Mouse (Mus musculus) kidney, embryonic 15.5 days (tissue): ENCODE data around the gene Ergic1. TPM values are rescaled to one million over a fixed set of nuclear protein-coding genes. Genes with fewer than 3 reads are reported as not detected.

ENCODE experiments used
- ATAC-seq: fragments of 200-750 bp; cut with Nextera tagmentation; replicated peaks from 2 replicates; pipeline ENCODE4 v1.8.0; 2017; ENCODE audit warnings: moderate TSS enrichment; ENCODE audit not compliant: low FRiP score
- H3K27ac ChIP-seq: fragments of 300-500 bp; sonication (generic); 2 replicates; pipeline ENCODE4 v1.5.1; 2015; ENCODE audit warnings: mild to moderate bottlenecking, inconsistent platforms
- H3K27me3 ChIP-seq: fragments of 300-500 bp; sonication (generic); 2 replicates; pipeline ENCODE4 v1.6.1; 2015; ENCODE audit warnings: inconsistent platforms
- H3K36me3 ChIP-seq: fragments of 300-500 bp; sonication (generic); 2 replicates; pipeline ENCODE4 v1.6.1; 2015; ENCODE audit warnings: inconsistent platforms
- H3K4me1 ChIP-seq: fragments of 300-500 bp; sonication (generic); 2 replicates; pipeline ENCODE4 v1.6.1; 2015; ENCODE audit warnings: inconsistent platforms
- H3K4me2 ChIP-seq: fragments of 300-500 bp; sonication (generic); 2 replicates; pipeline ENCODE4 v1.6.1; 2015; ENCODE audit warnings: moderate library complexity, mild to moderate bottlenecking, inconsistent platforms
- H3K4me3 ChIP-seq: fragments of 300-500 bp; sonication (generic); replicated peaks from 2 replicates; pipeline ENCODE4 v1.5.1; 2015; ENCODE audit warnings: mild to moderate bottlenecking, inconsistent platforms
- H3K9ac ChIP-seq: fragments of 300-500 bp; sonication (generic); 2 replicates; pipeline ENCODE4 v1.6.1; 2015; ENCODE audit warnings: mild to moderate bottlenecking, inconsistent platforms
- H3K9me3 ChIP-seq: fragments of 300-500 bp; sonication (generic); replicated peaks from 2 replicates; pipeline ENCODE4 v1.6.1; 2016; ENCODE audit warnings: inconsistent platforms
- WGBS: fragments of 180-500 bp; shearing (Covaris S2); methylation state at CpG from one replicate; pipeline ENCODE4 v1.1.7; 2015; ENCODE audit warnings: mixed read lengths; 5-methylcytosine and 5-hydroxymethylcytosine counted together
- polyA plus RNA-seq: library from polyadenylated mRNA; unstranded; fragments of >200 nt; fragmentation: Nextera tagmentation; extraction: Ambion mirVana; gene quantifications from 2 replicates; pipeline ENCODE4 v1.2.1, GENCODE M21; 2015

Gene Ergic1
- polyA plus RNA-seq, 1 experiment from 2014 or later: 124 TPM

DNA sequence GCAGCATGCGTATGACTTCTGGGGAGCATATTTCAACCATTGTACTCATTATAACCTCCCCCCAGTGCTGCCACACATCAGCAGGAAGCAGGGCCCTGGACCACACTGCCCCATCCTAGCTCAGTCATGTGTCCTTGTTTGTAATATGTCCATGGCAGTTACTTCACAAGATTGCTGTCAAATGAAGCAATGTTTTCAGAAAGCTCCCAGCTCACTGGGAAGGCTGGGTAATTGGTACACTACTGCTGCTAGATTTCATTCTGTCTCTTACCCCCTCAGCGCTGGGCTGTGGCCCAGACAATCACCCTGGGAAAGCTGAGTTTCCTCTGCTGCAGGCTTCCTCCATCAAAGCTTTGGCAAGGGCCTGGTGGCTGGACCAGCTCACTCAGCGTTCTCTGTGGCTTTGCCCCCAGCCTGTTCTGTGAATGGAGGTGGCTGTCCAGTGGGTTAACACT, 79.0 kb downstream of the Ergic1 start:
- no peak for ATAC-seq

DNA sequence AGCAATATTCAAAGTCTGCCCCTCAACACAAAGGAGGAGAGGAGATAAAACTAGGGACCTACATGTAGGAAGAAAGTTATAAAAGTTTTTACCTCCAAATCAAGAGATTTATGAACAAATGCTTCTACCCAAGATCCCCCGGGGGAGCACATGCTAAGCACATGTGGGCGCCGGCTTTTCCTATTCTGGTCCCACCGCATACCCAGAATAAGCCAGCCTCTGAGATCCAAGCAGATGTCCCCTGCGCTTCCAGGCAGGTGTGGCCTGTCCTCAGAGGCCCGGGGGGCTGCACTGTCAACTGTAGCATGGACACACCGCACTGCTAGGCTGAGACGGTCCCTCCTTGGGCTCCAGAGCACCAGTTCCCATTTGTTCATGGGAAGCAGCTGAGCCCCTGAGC, 82.2 kb downstream of the Ergic1 start:
- H3K4me3 ChIP-seq: no peak overlapping the region
- WGBS: 95% methylated on average over 8 of the region's 8 CpGs
- H3K27ac ChIP-seq: no peak overlapping the region
- ATAC-seq: no peak
- no peak overlapping the region for H3K9ac ChIP-seq
- H3K9me3 ChIP-seq: no peaks in the 10 kb centered on the region
- no peak overlapping the region for H3K4me2 ChIP-seq
- H3K36me3 ChIP-seq: peaks cover 92% of the 10 kb centered on the region
- no peaks in the 10 kb centered on the region for H3K27me3 ChIP-seq
- H3K4me1 ChIP-seq: peaks cover 11% of the 10 kb centered on the region

More for the DNA sequence above, 79.0 kb downstream of the Ergic1 start:
- Histone ChIP-seq H3K9me3 (no peaks in the 10 kb centered on the region), H3K27me3 (no peaks in the 10 kb centered on the region), H3K36me3 (peaks cover 92% of the 10 kb centered on the region), H3K4me1 (no peaks in the 10 kb centered on the region), H3K4me3 (no peak overlapping the region), H3K27ac (no peak overlapping the region), H3K9ac (no peak overlapping the region), H3K4me2 (no peak overlapping the region)
- WGBS: 91% methylated on average over 3 of the region's 3 CpGs

DNA sequence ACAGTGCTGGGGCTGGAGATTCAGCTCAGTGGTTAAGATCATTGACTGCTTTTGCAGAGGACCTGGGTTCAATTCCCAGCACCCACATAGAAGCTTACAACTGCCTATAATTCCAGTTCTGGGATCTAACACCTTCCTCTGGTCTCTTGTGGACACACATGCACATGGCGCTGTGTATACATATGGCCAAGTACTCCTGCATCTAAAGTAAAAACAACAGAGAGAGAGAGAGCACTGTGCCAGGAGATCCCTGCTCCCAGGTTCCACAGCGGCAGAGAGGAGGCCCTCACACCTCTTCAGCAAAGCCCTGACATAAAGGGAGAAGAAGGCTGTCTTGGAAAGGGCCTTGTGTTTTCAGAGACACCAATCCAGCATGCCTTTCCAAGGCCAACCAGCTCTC, 82.7 kb downstream of the Ergic1 start:
- Histone ChIP-seq H3K36me3 (peaks cover 92% of the 10 kb centered on the region), H3K27ac (no peak overlapping the region), H3K4me1 (peaks cover 11% of the 10 kb centered on the region), H3K4me3 (no peak overlapping the region), H3K27me3 (no peaks in the 10 kb centered on the region), H3K4me2 (no peak overlapping the region), H3K9ac (no peak overlapping the region), H3K9me3 (no peaks in the 10 kb centered on the region)
- 91% methylated on average over 2 of the region's 2 CpGs for WGBS
- ATAC-seq: no peak

GRCm38 (mm10) chr17:26644509-26645410, 83.5 kb downstream of the Ergic1 start:
- H3K4me2 ChIP-seq: no peak overlapping the region
- no peaks in the 10 kb centered on the region for H3K9me3 ChIP-seq
- H3K27me3 ChIP-seq: no peaks in the 10 kb centered on the region
- WGBS: 80% methylated on average over 9 of the region's 9 CpGs
- no peak overlapping the region for H3K9ac ChIP-seq
- peaks cover 11% of the 10 kb centered on the region for H3K4me1 ChIP-seq
- no peak overlapping the region for H3K27ac ChIP-seq
- ATAC-seq: no peak
- H3K4me3 ChIP-seq: no peak overlapping the region
- peaks cover 92% of the 10 kb centered on the region for H3K36me3 ChIP-seq

GRCm38 (mm10) chr17:26645411-26645854, 84.1 kb downstream of the Ergic1 start:
- WGBS: 89% methylated on average over 8 of the region's 8 CpGs
- Histone ChIP-seq H3K9ac (no peak overlapping the region), H3K4me1 (peaks cover 11% of the 10 kb centered on the region), H3K27me3 (no peaks in the 10 kb centered on the region), H3K4me2 (no peak overlapping the region), H3K27ac (no peak overlapping the region), H3K9me3 (no peaks in the 10 kb centered on the region), H3K4me3 (no peak overlapping the region), H3K36me3 (peaks cover 89% of the 10 kb centered on the region)
- no peak for ATAC-seq

- Histone ChIP-seq H3K27ac (peak overlapping the region; percentile 60), H3K4me2 (no peak overlapping the region), H3K9me3 (no peaks in the 10 kb centered on the region), H3K4me1 (peaks cover 11% of the 10 kb centered on the region), H3K27me3 (no peaks in the 10 kb centered on the region), H3K4me3 (no peak overlapping the region), H3K9ac (no peak overlapping the region), H3K36me3 (peaks cover 80% of the 10 kb centered on the region)
- WGBS: 36% methylated on average over 13 of the region's 13 CpGs
- ATAC-seq: no peak; the same call in 1 of the 2 replicates
Measured at GRCm38 (mm10) chr17:26647283-26647682, 86.0 kb downstream of the Ergic1 start.

DNA sequence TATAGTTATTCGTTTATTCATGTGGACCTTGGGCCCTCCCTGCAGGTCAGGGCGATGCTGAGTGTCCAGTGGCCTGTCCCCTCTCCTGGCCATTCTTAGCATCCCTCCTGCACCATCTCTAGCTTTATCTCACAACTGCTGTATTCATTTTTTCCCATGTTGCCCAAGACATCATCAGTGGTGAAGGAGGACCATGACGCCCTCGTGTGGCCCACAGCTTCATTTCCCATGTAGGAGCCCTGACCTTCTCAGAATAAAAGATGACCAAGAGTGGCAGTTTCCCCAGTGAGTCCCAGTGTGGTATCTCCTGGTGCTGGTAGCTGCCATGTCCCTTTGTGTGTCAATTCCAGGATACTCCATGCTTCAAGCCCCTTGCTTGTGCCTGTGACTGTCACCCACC, 88.3 kb downstream of the Ergic1 start:
- Histone ChIP-seq H3K4me3 (no peak overlapping the region), H3K27ac (no peak overlapping the region), H3K9me3 (no peaks in the 10 kb centered on the region), H3K36me3 (peaks cover 78% of the 10 kb centered on the region), H3K9ac (no peak overlapping the region), H3K4me2 (no peak overlapping the region), H3K27me3 (no peaks in the 10 kb centered on the region), H3K4me1 (peaks cover 11% of the 10 kb centered on the region)
- ATAC-seq: no peak
- 88% methylated on average over 4 of the region's 4 CpGs for whole genome bisulfite sequencing

DNA sequence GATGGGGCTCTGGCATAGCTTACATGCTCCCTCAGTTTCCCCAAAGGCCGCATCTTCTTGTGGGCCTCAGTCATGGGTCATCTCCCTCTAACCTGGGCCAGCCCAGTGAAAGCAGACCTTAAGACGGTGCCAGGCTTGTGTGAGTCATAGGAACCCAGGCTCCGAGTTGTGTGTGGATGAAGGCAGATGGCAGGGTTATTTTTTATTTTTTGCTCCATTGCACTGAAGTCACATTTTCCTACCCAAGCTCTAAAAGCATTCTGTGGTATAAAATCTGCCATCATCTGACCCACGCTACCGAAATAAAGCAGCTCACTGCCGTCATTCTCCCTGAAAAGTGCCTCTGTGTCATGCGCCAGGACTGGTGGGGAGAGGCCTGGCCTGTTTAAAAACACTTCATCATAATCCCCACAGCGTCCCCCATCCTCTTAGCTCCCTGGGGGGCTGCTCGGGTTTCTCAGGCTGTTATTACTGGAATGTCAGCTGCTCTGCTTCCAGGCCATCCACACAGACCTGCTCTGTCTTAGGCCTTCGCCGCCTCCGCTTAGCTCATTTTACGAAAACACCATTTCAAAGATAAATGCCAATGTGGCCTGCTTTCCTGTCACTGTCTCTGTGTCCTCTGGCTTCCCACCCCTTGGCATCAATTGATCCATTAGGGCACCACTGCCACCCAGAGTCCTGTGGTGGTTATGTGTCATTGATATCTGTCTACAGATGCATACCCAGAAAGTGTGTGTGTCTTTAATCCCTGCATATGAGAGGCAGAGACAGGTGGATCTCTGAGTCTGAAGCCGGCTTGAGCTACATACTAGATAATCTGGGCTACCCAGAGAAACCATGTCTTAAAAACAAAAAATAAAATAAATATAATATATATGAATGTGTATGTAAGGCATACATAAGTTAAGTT, 89.4 kb downstream of the Ergic1 start:
- WGBS: 67% methylated on average over 14 of the region's 14 CpGs
- H3K9ac ChIP-seq: no peak overlapping the region
- H3K27ac ChIP-seq: no peak overlapping the region

DNA sequence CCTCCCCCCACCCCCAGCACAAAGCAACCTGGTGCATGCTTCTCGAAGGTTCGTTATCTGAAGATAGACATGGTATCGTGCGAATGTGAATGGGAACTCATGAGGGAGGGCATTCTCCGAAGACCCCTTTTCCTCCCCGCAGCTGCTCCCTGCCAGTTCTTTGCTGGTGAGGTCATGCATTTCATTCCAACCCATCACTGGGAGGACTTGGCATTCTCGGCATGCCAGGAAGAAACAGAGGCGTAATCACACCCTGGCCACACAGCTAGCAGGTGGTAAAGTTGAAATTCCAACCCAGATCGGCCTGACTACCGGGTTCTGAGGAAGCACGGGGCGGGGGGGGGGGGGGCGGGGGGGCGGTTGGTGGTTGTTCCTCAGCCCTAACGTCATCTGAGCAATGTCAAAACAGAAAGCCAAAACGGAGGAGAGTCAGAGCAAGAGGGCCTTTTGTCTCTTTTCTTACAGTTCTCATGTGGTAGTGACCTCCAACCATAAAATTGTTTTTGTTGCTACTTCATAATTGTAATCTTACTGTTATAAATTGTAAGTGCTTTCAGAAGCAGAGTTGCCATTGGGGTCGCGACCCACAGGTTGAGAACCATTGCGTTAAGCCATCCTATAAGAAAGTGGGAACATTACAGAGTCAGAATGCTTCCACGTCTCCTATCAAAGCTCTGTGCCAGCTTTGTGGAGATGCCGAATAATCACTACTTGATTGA, 97.7 kb downstream of the Ergic1 start:
- 45% methylated on average over 20 of the region's 21 CpGs for WGBS
- no peak overlapping the region for H3K4me2 ChIP-seq
- peaks cover 17% of the 10 kb centered on the region for H3K4me1 ChIP-seq
- no peak for ATAC-seq
- H3K9me3 ChIP-seq: no peaks in the 10 kb centered on the region
- H3K9ac ChIP-seq: no peak overlapping the region
- H3K27me3 ChIP-seq: no peaks in the 10 kb centered on the region
- no peak overlapping the region for H3K27ac ChIP-seq
- no peak overlapping the region for H3K4me3 ChIP-seq
- peaks cover 38% of the 10 kb centered on the region for H3K36me3 ChIP-seq

More for the DNA sequence above, 89.4 kb downstream of the Ergic1 start:
- no peak overlapping the region for H3K4me3 ChIP-seq
- H3K9me3 ChIP-seq: no peaks in the 10 kb centered on the region
- no peak for ATAC-seq
- no peaks in the 10 kb centered on the region for H3K27me3 ChIP-seq
- no peak overlapping the region for H3K4me2 ChIP-seq
- H3K36me3 ChIP-seq: peaks cover 78% of the 10 kb centered on the region
- peaks cover 11% of the 10 kb centered on the region for H3K4me1 ChIP-seq

DNA sequence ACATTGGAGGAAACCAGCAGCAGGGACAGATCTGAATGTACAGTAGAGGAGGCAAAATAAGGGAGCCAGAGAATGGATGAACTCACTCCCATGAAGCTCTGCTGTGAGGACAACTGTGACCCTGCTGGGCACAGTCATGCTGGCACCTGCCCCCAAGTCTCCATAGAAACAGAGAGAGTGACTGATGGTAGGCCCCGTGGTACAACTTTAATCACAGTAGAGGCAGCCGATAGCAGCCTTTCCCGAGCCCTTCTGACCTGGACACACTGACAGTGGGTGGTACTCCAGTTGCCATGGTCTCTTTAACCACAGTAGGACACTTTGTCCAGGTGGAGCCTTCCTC, 98.3 kb downstream of the Ergic1 start:
- H3K9ac ChIP-seq: no peak overlapping the region
- H3K36me3 ChIP-seq: peaks cover 33% of the 10 kb centered on the region
- no peak overlapping the region for H3K4me2 ChIP-seq
- WGBS: 70% methylated on average over 3 of the region's 3 CpGs
- no peak overlapping the region for H3K4me3 ChIP-seq
- H3K27me3 ChIP-seq: no peaks in the 10 kb centered on the region
- H3K27ac ChIP-seq: no peak overlapping the region
- no peak for ATAC-seq
- H3K9me3 ChIP-seq: no peaks in the 10 kb centered on the region
- peaks cover 19% of the 10 kb centered on the region for H3K4me1 ChIP-seq

DNA sequence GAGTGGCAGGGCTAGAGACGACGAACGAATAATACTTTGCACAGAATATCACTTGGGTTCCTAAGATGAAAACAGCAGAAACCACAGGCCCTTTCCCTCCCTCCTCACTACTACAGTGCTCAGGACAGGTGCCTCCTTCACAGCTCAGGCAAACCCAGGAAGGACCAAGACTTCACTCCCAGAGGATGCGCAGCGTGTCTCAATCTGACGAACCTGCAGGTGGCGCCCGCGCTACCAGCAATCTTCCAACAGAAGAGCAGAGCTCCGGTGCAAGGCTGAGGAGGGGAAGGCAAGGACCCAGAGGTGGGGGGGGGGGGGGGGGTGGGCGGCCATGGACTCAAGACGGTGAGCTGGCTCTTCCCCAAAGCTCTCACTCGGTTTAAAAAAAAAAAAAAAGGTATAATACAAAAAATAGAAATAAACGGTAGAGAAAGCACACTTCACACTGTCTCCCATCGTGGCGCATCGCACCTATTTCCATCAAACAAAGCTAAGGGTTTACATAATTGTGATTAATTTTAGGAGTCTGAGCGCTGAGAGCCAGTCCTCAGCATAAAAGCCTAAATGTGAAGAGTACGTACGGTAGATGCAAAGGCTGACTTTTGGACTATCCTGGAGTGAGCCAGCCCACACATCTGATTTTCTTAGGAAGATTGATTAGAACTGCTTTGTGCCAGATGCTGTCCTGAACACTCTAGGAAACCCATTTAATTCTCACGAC, 99.1 kb downstream of the Ergic1 start:
- no peaks in the 10 kb centered on the region for H3K27me3 ChIP-seq
- H3K9ac ChIP-seq: no peak overlapping the region
- peak; percentile 40 for ATAC-seq
- H3K27ac ChIP-seq: no peak overlapping the region
- peak overlapping the region; percentile 30; the same call in 1 of the 2 replicates for H3K4me2 ChIP-seq
- 26% methylated on average over 20 of the region's 21 CpGs for WGBS
- H3K9me3 ChIP-seq: no peaks in the 10 kb centered on the region
- peaks cover 19% of the 10 kb centered on the region for H3K4me1 ChIP-seq
- H3K4me3 ChIP-seq: no peak overlapping the region
- H3K36me3 ChIP-seq: peaks cover 25% of the 10 kb centered on the region
